Mouse (Mus musculus) myocyte (in vitro differentiated cells): Measurements from ENCODE around the gene Xylt1. TPM values are rescaled to one million over a fixed set of nuclear protein-coding genes. Genes with fewer than 3 reads are reported as not detected.

Experiments
- H3K27me3 ChIP-seq: one replicate; pipeline ENCODE4 v1.6.1; 2011; ENCODE audit not compliant: control insufficient read depth, insufficient read depth, insufficient read length
- H3K36me3 ChIP-seq: one replicate; pipeline ENCODE4 v1.6.1; 2011; ENCODE audit not compliant: control insufficient read depth, insufficient read depth
- H3K4me2 ChIP-seq: one replicate; pipeline ENCODE4 v1.6.1; 2011; ENCODE audit warnings: low read depth, control low read depth
- H3K4me3 ChIP-seq: one replicate; pipeline ENCODE4 v1.5.1; 2011; ENCODE audit warnings: mild to moderate bottlenecking, control low read depth, moderate library complexity
- H3K79me2 ChIP-seq: one replicate; pipeline ENCODE4 v1.6.1; 2011; ENCODE audit not compliant: control insufficient read depth, insufficient read depth
- H3ac ChIP-seq: one replicate; pipeline ENCODE4 v1.6.1; 2011; ENCODE audit not compliant: control insufficient read depth, insufficient read length
- CEBPB ChIP-seq: IDR thresholded peaks from 2 replicates; pipeline ENCODE4 v1.6.1; 2011; ENCODE audit warnings: mild to moderate bottlenecking, moderate library complexity; ENCODE audit not compliant: poor library complexity, insufficient read depth, severe bottlenecking
- E2F4 ChIP-seq: IDR thresholded peaks from one replicate; pipeline ENCODE4 v1.6.1; 2011; ENCODE audit warnings: mild to moderate bottlenecking, control low read depth, moderate library complexity; ENCODE audit not compliant: insufficient read depth
- MAX ChIP-seq: IDR thresholded peaks from one replicate; pipeline ENCODE4 v1.6.1; 2011; ENCODE audit warnings: low read depth, mild to moderate bottlenecking, control low read depth
- MYOD1 ChIP-seq, 3 experiments: IDR thresholded peaks; one replicate each; pipeline ENCODE4 v1.6.1; 2011; ENCODE audit warnings: control low read depth in 2 of 3, low read depth in 2 of 3, mild to moderate bottlenecking in 2 of 3, moderate library complexity in 1 of 3; ENCODE audit not compliant: insufficient read length in 2 of 3, control insufficient read depth in 1 of 3
- MYOG ChIP-seq, 3 experiments: IDR thresholded peaks; one replicate each; pipeline ENCODE4 v1.6.1; 2011; ENCODE audit warnings: control low read depth in 2 of 3, low read depth in 2 of 3, mild to moderate bottlenecking in 2 of 3; ENCODE audit not compliant: insufficient read length in 2 of 3, control insufficient read depth in 1 of 3, insufficient read depth in 1 of 3
- POLR2A ChIP-seq: IDR thresholded peaks from one replicate; pipeline ENCODE4 v1.6.1; 2011; ENCODE audit warnings: low read depth, mild to moderate bottlenecking, control low read depth, moderate library complexity; ENCODE audit not compliant: insufficient read length
- POLR2AphosphoS2 ChIP-seq: IDR thresholded peaks from one replicate; pipeline ENCODE4 v1.6.1; 2011; ENCODE audit warnings: low read depth, control low read depth; ENCODE audit not compliant: insufficient read length
- REST ChIP-seq: IDR thresholded peaks from one replicate; pipeline ENCODE4 v1.6.1; 2011; ENCODE audit warnings: mild to moderate bottlenecking, control low read depth, moderate library complexity; ENCODE audit not compliant: insufficient read depth, insufficient read length
- SRF ChIP-seq: IDR thresholded peaks from one replicate; pipeline ENCODE4 v1.6.1; 2011; ENCODE audit warnings: low read depth; ENCODE audit not compliant: control insufficient read depth, insufficient read length
- TCF12 ChIP-seq: IDR thresholded peaks from one replicate; pipeline ENCODE4 v1.6.1; 2011; ENCODE audit warnings: mild to moderate bottlenecking, control low read depth; ENCODE audit not compliant: poor library complexity, insufficient read depth, severe bottlenecking
- TCF3 ChIP-seq: IDR thresholded peaks from one replicate; pipeline ENCODE4 v1.6.1; 2011; ENCODE audit warnings: low read depth, control low read depth; ENCODE audit not compliant: insufficient read length
- USF1 ChIP-seq: IDR thresholded peaks from one replicate; pipeline ENCODE4 v1.6.1; 2011; ENCODE audit warnings: low read depth, mild to moderate bottlenecking, control low read depth, moderate library complexity
- polyA plus RNA-seq: library from polyadenylated mRNA; unstranded; fragments of >200 nt; fragmentation: generic; extraction: Trizol; gene quantifications from one replicate; pipeline ENCODE4 v1.2.1, GENCODE M21; 2012; ENCODE audit warnings: missing spikeins

Gene Xylt1
- polyA plus RNA-seq, 1 experiment = not detected

GRCm38 (mm10) chr7:117394380-117394779 is 13.6 kb downstream of the Xylt1 start:
- no peaks in the 10 kb centered on the region for H3K36me3 ChIP-seq
- H3K27me3 ChIP-seq = no peaks in the 10 kb centered on the region
- no peak overlapping the region for H3K4me3 ChIP-seq
- H3K79me2 ChIP-seq = no peaks in the 10 kb centered on the region
- no peak overlapping the region for H3ac ChIP-seq
- H3K4me2 ChIP-seq = no peak overlapping the region
- TF ChIP-seq MAX (no peak), TCF3 (no peak), TCF12 (no peak), USF1 (no peak), SRF (no peak), REST (no peak)

- Histone ChIP-seq H3K4me2 (no peak overlapping the region), H3ac (no peak overlapping the region), H3K79me2 (no peaks in the 10 kb centered on the region), H3K27me3 (no peaks in the 10 kb centered on the region), H3K36me3 (no peaks in the 10 kb centered on the region), H3K4me3 (no peak overlapping the region)
- TF ChIP-seq POLR2AphosphoS2 (no peak), SRF (no peak), REST (no peak), MYOG (IDR thresholded peaks at IDR 0.05; ENCODE audit: control insufficient read depth in 1 of 3, insufficient read depth in 1 of 3, insufficient read length in 2 of 3, low read depth in 2 of 3) (no peak)
Observed at GRCm38 (mm10) chr7:117395511-117395910, 14.7 kb downstream of the Xylt1 start.

- Histone ChIP-seq H3K4me2 (no peak overlapping the region), H3K36me3 (no peaks in the 10 kb centered on the region), H3K27me3 (no peaks in the 10 kb centered on the region), H3ac (no peak overlapping the region), H3K79me2 (no peaks in the 10 kb centered on the region), H3K4me3 (no peak overlapping the region)
- TF ChIP-seq E2F4 (no peak), USF1 (no peak), TCF12 (no peak), POLR2A (no peak), TCF3 (no peak), MAX (no peak), MYOD1 (IDR thresholded peaks at IDR 0.05; ENCODE audit: control insufficient read depth in 1 of 3, insufficient read length in 2 of 3, low read depth in 2 of 3) (no peak), SRF (no peak), MYOG (IDR thresholded peaks at IDR 0.05; ENCODE audit: control insufficient read depth in 1 of 3, insufficient read depth in 1 of 3, insufficient read length in 2 of 3, low read depth in 2 of 3) (no peak), POLR2AphosphoS2 (no peak), CEBPB (no peak), REST (no peak)
Observed at GRCm38 (mm10) chr7:117397877-117398276, 17.1 kb downstream of the Xylt1 start.

GRCm38 (mm10) chr7:117399971-117400370 is 19.2 kb downstream of the Xylt1 start:
- Histone ChIP-seq H3K79me2 (no peaks in the 10 kb centered on the region), H3K4me3 (no peak overlapping the region), H3ac (no peak overlapping the region), H3K27me3 (no peaks in the 10 kb centered on the region), H3K4me2 (no peak overlapping the region), H3K36me3 (no peaks in the 10 kb centered on the region)
- TF ChIP-seq E2F4 (no peak), POLR2A (no peak), POLR2AphosphoS2 (no peak), SRF (no peak), TCF3 (no peak), MYOG (IDR thresholded peaks at IDR 0.05; ENCODE audit: control insufficient read depth in 1 of 3, insufficient read depth in 1 of 3, insufficient read length in 2 of 3, low read depth in 2 of 3) (no peak), TCF12 (no peak), USF1 (no peak), CEBPB (no peak), MYOD1 (IDR thresholded peaks at IDR 0.05; ENCODE audit: control insufficient read depth in 1 of 3, insufficient read length in 2 of 3, low read depth in 2 of 3) (no peak), REST (no peak), MAX (no peak)

- H3K36me3 ChIP-seq = no peaks in the 10 kb centered on the region
- no peak overlapping the region for H3K4me2 ChIP-seq
- H3K4me3 ChIP-seq = no peak overlapping the region
- no peaks in the 10 kb centered on the region for H3K79me2 ChIP-seq
- no peak overlapping the region for H3ac ChIP-seq
- no peaks in the 10 kb centered on the region for H3K27me3 ChIP-seq
- no peak for TF ChIP-seq USF1
- TF ChIP-seq MYOD1 (IDR thresholded peaks at IDR 0.05; ENCODE audit: control insufficient read depth in 1 of 3, insufficient read length in 2 of 3, low read depth in 2 of 3) = no peak
- no peak for TF ChIP-seq SRF
- no peak for TF ChIP-seq TCF3
- TF ChIP-seq REST = no peak
- TF ChIP-seq MYOG (IDR thresholded peaks at IDR 0.05; ENCODE audit: control insufficient read depth in 1 of 3, insufficient read depth in 1 of 3, insufficient read length in 2 of 3, low read depth in 2 of 3) = no peak
- TF ChIP-seq E2F4 = no peak
- no peak for TF ChIP-seq MAX
- TF ChIP-seq POLR2AphosphoS2 = no peak
- TF ChIP-seq POLR2A = no peak
- TF ChIP-seq CEBPB = no peak
- TF ChIP-seq TCF12 = no peak
Observed at GRCm38 (mm10) chr7:117401581-117401980, 20.8 kb downstream of the Xylt1 start.

GRCm38 (mm10) chr7:117406336-117406735 is 25.6 kb downstream of the Xylt1 start:
- no peak overlapping the region for H3K4me2 ChIP-seq
- H3K79me2 ChIP-seq = no peaks in the 10 kb centered on the region
- H3K36me3 ChIP-seq = no peaks in the 10 kb centered on the region
- no peak overlapping the region for H3ac ChIP-seq
- H3K4me3 ChIP-seq = no peak overlapping the region
- no peak for TF ChIP-seq USF1
- TF ChIP-seq SRF = no peak
- TF ChIP-seq TCF3 = no peak
- TF ChIP-seq MYOG (IDR thresholded peaks at IDR 0.05; ENCODE audit: control insufficient read depth in 1 of 3, insufficient read depth in 1 of 3, insufficient read length in 2 of 3, low read depth in 2 of 3) = no peak
- no peak for TF ChIP-seq CEBPB
- no peak for TF ChIP-seq MYOD1 (IDR thresholded peaks at IDR 0.05; ENCODE audit: control insufficient read depth in 1 of 3, insufficient read length in 2 of 3, low read depth in 2 of 3)
- no peak for TF ChIP-seq TCF12
- no peak for TF ChIP-seq POLR2AphosphoS2
- no peak for TF ChIP-seq MAX
- no peak for TF ChIP-seq REST
- TF ChIP-seq E2F4 = no peak
- no peaks in the 10 kb centered on the region for H3K27me3 ChIP-seq
